Mouse (Mus musculus): ENCODE data around the gene Slain1. TPM values are rescaled to one million over a fixed set of nuclear protein-coding genes. Genes with fewer than 3 reads are reported as not detected.
"Not testable (repeated sequence)": the region's sequence is repeated elsewhere in the genome, so short reads cannot be mapped to it uniquely, and the experiment has no call there.

Gene Slain1
- total RNA-seq, 2 experiments from 2014 or later = 3.1 to 10.5 TPM

DNA sequence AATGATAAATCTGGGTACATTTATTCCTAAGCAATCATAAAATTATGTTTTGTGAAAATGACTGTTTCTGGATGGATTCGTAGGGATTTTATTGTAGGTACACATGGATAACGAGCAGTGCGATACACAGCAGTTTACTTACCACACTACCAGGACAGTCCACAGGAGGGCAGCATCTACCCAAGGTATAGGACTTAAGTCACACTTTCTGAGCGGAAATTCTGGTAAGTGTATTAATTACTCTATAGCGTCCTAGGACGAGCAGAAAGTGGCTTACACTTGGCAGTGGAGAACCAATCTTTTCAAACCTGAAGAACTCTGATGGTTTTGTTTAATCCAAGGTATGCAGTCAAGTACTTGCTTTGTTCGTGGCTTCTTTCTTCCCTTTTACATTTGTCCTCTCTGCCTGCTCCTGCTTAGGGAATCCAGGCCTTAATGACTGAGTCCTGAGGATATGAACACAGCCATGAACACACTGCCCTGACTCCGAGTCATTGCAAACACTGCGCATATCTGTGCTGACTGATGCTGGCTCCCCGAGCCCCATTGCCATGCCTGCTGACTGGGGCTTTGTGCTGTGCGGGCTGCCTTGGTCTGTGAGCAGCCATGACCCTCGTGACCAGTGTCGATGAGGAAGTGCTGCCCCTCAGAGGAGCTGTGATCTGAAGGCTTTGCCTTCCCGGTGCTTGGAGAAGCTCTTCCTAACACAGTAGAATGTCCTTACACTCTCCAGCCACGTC, 69.0 kb downstream of the Slain1 start:
- peak; percentile 84 for ATAC-seq (replicated peaks; ENCODE audit: poor library complexity, severe bottlenecking)

GRCm38 (mm10) chr14:103720163-103720562, 70.1 kb downstream of the Slain1 start:
- ATAC-seq (replicated peaks; ENCODE audit: poor library complexity, severe bottlenecking) = no peak

DNA sequence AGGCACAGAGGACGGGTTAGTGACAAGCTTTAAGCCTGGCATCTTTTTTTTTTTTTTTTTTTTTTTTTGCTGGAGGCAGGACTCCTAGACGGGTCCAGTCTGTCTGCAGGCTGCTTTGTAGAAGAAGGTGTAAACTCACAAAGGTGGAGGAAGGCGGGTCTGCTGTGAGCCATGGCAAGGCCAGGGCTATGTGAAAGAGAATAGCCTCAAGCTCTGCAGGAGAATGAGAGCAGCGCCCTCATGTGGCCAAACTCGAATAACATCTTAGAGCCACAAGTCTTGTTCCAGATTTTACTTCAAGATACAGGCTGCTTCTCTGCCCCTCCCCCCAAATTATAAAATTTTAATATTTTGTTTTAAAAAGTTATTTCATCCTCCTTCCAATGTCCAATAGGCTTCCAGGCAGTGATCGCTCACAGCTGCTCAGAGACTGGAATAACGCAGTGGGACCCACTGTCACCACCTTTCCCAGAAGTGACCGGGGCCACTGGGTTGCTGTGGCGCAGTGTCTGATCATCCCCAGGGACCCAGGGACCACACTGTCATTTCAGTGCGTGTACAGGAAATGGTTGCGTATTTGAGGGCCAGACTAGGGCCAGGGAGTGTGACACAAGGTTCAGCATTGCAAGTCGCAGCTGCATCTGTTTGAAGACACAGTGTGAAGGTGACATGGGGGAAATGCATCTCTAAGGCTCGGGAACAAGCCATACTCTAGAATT, 70.8 kb downstream of the Slain1 start:
- peak; percentile 38 for ATAC-seq (replicated peaks; ENCODE audit: poor library complexity, severe bottlenecking)

GRCm38 (mm10) chr14:103723314-103723713, 73.3 kb downstream of the Slain1 start:
- no peak for ATAC-seq (replicated peaks; ENCODE audit: poor library complexity, severe bottlenecking)

GRCm38 (mm10) chr14:103723841-103724240, 73.8 kb downstream of the Slain1 start:
- ATAC-seq (replicated peaks; ENCODE audit: poor library complexity, severe bottlenecking) = no peak

DNA sequence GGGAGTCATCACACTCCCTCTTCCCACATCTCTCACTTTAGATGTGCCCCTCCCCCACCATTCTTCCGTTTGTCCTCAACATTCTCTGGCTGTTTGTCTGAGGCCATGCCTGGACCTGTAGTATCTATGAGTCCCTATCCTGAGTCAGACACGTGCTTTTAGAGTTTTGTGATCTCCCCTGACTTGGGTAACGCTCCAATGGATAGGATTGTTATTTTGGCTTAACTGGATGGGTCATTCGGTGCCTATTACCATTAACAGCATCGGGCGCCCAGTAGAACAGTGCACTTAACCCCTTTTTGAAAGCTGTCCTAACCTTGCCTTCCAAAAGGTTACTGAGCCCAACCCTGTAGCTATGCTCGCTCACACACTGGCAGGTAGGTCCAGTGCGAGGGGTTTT, 78.5 kb downstream of the Slain1 start:
- no peak for ATAC-seq (replicated peaks; ENCODE audit: poor library complexity, severe bottlenecking)

DNA sequence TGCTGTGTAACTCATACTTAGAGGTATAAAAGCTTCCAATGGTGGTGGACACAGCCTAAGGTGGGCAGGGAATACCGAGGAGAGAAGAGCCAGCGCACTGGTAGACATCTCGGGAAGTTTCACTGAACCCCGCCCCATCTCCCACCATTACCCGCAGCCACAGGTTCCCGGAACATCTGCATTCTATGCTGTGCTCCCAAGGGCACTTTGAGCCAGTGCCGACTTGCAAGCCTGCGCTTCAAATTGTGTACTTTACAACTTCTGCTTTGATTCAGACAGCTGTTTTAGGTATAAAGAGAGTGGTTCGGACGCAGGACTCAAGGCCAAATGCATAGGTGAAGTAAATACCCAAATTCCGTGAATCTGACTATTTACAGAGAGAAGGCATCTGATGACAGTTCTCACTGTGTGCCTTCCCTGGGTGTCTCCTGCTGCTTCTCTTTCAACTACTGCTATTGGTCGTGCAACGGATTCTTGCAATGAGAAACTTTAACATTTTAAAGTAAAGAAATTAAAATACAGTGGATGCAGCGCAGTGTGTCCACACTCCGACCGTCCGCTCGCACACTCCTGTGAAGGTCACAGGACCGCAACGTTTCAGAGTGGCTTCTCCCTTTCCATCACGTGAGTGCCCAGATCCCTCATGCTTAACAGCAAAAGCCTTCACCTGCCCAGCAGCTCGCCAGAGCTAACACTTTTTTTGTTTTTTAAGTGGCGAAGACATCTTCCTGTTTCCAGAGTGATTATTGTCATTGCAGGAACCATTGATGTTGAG, 79.1 kb downstream of the Slain1 start:
- ATAC-seq (replicated peaks; ENCODE audit: poor library complexity, severe bottlenecking) = no peak

- ATAC-seq (replicated peaks; ENCODE audit: poor library complexity, severe bottlenecking) = no peak
These were observed 79.8 kb downstream of the Slain1 start for GRCm38 (mm10) chr14:103729760-103730367.

DNA sequence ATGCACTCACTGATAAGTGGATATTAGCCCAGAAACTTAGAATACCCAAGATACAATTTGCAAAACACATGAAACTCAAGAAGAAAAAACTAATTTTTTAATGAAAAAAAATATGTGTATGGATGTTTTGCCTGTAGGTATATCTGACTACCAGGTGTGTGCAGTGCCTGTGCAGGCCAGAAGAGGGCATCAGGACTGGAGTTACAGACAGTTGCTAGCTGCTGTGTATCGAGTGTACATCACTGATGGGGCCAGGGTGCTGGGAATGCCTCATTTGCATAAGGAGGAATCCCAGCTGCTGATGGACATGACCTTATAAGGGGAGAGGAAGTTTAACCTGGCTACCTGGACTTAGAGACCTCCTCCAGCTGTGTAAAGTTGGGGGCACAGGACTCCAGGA, 82.6 kb downstream of the Slain1 start:
- ATAC-seq (replicated peaks; ENCODE audit: poor library complexity, severe bottlenecking) = peak; percentile 62

- ATAC-seq (replicated peaks; ENCODE audit: poor library complexity, severe bottlenecking) = no peak
These were observed 91.2 kb downstream of the Slain1 start for GRCm38 (mm10) chr14:103741216-103741615.

DNA sequence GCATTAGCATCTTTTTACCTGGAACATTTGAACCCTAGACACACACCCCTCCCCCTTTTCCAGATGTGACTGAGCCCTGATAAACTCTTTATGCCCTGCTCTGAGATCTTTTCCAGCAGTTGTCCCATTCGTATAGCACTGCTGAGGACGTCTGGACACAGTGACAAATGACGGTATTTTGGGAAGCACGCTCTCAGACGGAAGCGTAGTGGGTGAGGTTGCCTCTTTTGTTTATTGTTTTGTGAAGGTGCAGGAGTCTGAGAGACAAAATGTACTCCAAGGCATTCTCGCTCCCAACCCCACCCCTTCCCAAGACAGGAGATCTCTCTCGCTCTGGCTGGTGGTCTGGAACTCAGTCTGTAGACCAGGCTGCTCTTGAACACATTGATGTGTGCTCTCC, 92.1 kb downstream of the Slain1 start:
- no peak for ATAC-seq (replicated peaks; ENCODE audit: poor library complexity, severe bottlenecking)

GRCm38 (mm10) chr14:103747345-103747744, 97.3 kb downstream of the Slain1 start:
- ATAC-seq (replicated peaks; ENCODE audit: poor library complexity, severe bottlenecking) = no peak

GRCm38 (mm10) chr14:103750638-103751037, 100.6 kb downstream of the Slain1 start:
- not testable (repeated sequence) for ATAC-seq (replicated peaks; ENCODE audit: poor library complexity, severe bottlenecking)

DNA sequence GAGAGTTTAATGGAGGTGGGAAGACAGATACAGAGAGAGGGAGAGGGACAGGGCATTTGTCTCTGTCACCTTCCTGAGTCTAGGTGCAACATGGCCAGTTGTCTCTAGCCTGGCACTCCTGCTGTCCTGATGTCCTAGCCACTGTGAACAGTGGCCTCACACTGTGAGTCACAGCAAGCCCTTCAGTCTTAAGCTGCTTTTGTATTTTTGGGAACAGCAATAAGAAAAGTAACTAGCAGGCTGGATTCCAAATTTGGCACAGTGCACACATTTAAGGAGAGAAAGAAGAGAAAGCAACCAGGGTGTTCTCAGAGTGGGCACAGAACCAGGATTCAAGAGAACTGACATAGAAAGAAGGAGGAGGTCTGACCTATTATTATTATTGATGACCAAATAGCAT, 101.4 kb downstream of the Slain1 start:
- ATAC-seq (replicated peaks; ENCODE audit: poor library complexity, severe bottlenecking) = no peak

GRCm38 (mm10) chr14:103752773-103753172, 102.7 kb downstream of the Slain1 start:
- ATAC-seq (replicated peaks; ENCODE audit: poor library complexity, severe bottlenecking) = no peak

DNA sequence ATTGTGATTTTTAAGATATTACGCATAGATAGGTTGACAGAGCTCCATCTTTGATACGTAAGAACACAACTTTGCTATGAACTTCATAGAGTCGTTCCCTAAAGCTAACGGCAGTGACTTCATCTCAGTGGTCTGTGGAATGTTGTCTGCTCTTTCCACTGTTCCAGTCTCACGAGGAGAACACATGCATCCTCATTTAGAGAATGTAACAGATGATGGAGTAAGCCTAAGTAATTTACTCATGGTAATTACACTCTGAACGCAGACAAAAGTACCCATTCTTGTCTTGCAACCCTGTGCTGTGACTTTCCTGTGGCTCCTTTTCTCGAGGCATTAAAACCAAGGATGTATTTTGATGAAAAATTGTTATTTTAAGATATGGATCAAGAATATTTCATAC, 104.0 kb downstream of the Slain1 start:
- no peak for ATAC-seq (replicated peaks; ENCODE audit: poor library complexity, severe bottlenecking)

DNA sequence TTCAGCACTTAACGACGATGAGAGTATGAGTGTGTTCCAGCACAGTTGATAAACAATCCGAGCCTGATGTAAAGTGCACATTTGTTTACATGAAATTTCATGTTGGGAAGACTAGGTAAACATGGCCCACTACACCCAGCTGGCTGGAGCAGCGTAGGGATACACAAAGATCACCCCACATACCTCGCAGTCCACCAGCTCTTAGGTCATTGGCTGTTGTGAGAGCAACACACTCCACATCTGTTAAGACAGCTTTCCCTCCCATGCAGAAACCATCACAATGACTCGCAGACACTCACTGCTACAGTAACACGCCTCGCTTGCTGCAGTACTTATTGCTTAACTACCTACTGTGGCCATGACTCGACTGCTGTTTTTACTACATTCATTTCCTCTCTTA, 104.4 kb downstream of the Slain1 start:
- ATAC-seq (replicated peaks; ENCODE audit: poor library complexity, severe bottlenecking) = no peak
